In the genomic region with DNA sequence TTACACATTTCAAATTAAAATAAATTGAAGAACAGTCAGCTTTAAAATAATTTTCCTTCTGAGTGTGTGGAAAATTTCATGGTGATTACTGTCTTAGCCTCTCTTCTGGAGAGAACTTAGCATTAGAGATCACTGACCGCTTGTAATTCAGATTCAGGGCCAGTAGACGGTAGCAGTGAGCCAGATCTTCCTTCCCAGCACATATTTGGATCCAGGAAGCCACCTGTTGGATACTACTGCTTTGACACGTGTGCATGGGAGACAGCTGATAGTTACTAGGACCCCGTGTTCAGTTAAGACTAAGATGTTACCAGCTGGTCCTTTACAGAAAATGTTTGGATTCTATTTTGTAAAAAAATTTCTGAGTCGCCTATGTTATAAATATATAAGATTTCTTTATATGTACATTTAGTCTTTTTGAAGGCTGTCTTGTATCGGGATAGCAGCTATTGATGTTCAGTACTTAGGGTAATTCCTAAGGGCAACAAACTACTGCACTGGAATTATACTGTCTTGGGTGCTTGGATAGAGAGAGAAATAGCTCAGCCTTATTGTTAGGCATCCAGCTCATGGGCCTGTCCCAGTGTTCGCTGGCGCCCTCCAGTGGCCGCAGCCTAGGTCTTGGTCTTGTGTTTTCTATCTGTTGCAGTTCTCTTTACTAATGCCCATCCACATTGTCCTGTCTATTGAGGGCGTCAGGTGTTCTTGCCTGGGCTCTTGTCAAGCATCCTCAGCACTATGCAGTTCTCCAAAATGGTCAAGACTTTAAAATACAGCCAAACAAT, we compare ENCODE assay signal across 8 mouse cellular contexts.
DNase-seq lines count a peak whose midpoint lies in the region; ATAC-seq and TF ChIP-seq lines count a peak whose summit lies in the region.

No protein-coding gene starts in this region.

- no peak overlapping the region for H3K4me3 ChIP-seq in forebrain, embryonic 11.5 days (ENCODE audit: low read depth, low read length)
- H3K4me3 ChIP-seq in layer of hippocampus, adult 2 months = no peak overlapping the region
- no peak overlapping the region for H3K4me3 ChIP-seq in lung, embryonic 14.5 days (ENCODE audit: low read depth, low read length)

- intact Hi-C loops in heart, postnatal 14 days (cut with DNase I) = loop anchor here (2.0 kb wide), 2 partner anchors 68 to 156 kb away; no protein-coding TSS in a partner anchor

- H3K9ac ChIP-seq in forebrain, embryonic 11.5 days (ENCODE audit: low read length) = no peak overlapping the region
- H3K9ac ChIP-seq in lung, embryonic 14.5 days = no peak overlapping the region

- no peaks in the 10 kb centered on the region for H3K9me3 ChIP-seq in forebrain, embryonic 11.5 days (ENCODE audit: control insufficient read depth, low read length)
- no peaks in the 10 kb centered on the region for H3K9me3 ChIP-seq in lung, embryonic 14.5 days (ENCODE audit: low read depth, low read length)

- TF ChIP-seq CTCF in layer of hippocampus, adult 2 months (conservative IDR thresholded peaks at IDR 0.05) = peak; percentile 73
- peak; percentile 81 for TF ChIP-seq CTCF in lung, embryonic 14.5 days (IDR thresholded peaks at IDR 0.05; ENCODE audit: low read depth)

- H3K4me2 ChIP-seq in forebrain, embryonic 11.5 days (ENCODE audit: low read depth, low read length, severe bottlenecking) = no peak overlapping the region
- no peak overlapping the region for H3K4me2 ChIP-seq in lung, embryonic 14.5 days

- 43% methylated on average over 10 of the region's 10 CpGs for WGBS in forebrain, embryonic 11.5 days
- WGBS in lung, embryonic 14.5 days = 39% methylated on average over 10 of the region's 10 CpGs

- H3K27ac ChIP-seq in forebrain, embryonic 11.5 days (ENCODE audit: low read depth, low read length) = no peak overlapping the region
- H3K27ac ChIP-seq in layer of hippocampus, adult 2 months = no peak overlapping the region
- H3K27ac ChIP-seq in lung, embryonic 14.5 days (ENCODE audit: low read depth) = no peak overlapping the region

- no peaks in the 10 kb centered on the region for H3K27me3 ChIP-seq in forebrain, embryonic 11.5 days (ENCODE audit: control insufficient read depth, insufficient read depth, low read length)
- no peaks in the 10 kb centered on the region for H3K27me3 ChIP-seq in lung, embryonic 14.5 days (ENCODE audit: insufficient read depth, low read length)

- ATAC-seq in forebrain, embryonic 11.5 days (replicated peaks; ENCODE audit: low FRiP score) = peak; percentile 72; the same call in 1 of the 2 replicates
- peak; percentile 75 for ATAC-seq in lung, embryonic 14.5 days (ENCODE audit: insufficient read depth)

- H3K4me1 ChIP-seq in forebrain, embryonic 11.5 days (replicated peaks; ENCODE audit: control insufficient read depth, insufficient read depth, low read length) = no peaks in the 10 kb centered on the region
- H3K4me1 ChIP-seq in lung, embryonic 14.5 days (ENCODE audit: insufficient read depth) = no peaks in the 10 kb centered on the region

- peaks cover 4% of the 10 kb centered on the region; the same call in 1 of the 2 replicates for H3K36me3 ChIP-seq in forebrain, embryonic 11.5 days (ENCODE audit: control insufficient read depth, insufficient read depth, low read length)
- H3K36me3 ChIP-seq in lung, embryonic 14.5 days (ENCODE audit: insufficient read depth) = peaks cover 70% of the 10 kb centered on the region

- DNase-seq in ES-CJ7 (ENCODE audit: low read depth, low spot score) = peak; percentile 88
- peak; percentile 10 for DNase-seq in brain, embryonic 18.5 days (ENCODE audit: low read depth, low spot score)
- peak; percentile 90 for DNase-seq in forebrain, embryonic 11.5 days (ENCODE audit: low spot score)
- DNase-seq in heart, postnatal 14 days = peak; percentile 85 to 89
- peak; percentile 59 to 88 for DNase-seq in layer of hippocampus, adult 2 months (ENCODE audit: low spot score in 2 of 2)
- DNase-seq in lung, embryonic 14.5 days = peak; percentile 87
- DNase-seq in ovary, postnatal 14 days (ENCODE audit: low spot score) = peak; percentile 66
- peak; percentile 40 to 80 for DNase-seq in thymus, postnatal 10 days (ENCODE audit: low spot score in 2 of 2)

Comparison
In these comparisons a context has a peak if more than half of its experiments do, and no peak if none do; other contexts are left out.
1. DNase-seq: peak in every context shown above with its lines; median percentile 90 in forebrain, embryonic 11.5 days; 88 in ES-CJ7; 87 in heart, postnatal 14 days; 87 in lung, embryonic 14.5 days; 74 in layer of hippocampus, adult 2 months; 66 in ovary, postnatal 14 days; 60 in thymus, postnatal 10 days; 10 in brain, embryonic 18.5 days.